Mouse (Mus musculus): Measurements from ENCODE around the gene Ngrn.

The Ngrn gene

GRCm38 (mm10) chr7:80264606-80265005 is 3.6 kb downstream of the Ngrn start:
- no peak for DNase-seq

GRCm38 (mm10) chr7:80267764-80268163 is 6.7 kb downstream of the Ngrn start:
- DNase-seq, result no peak

GRCm38 (mm10) chr7:80268897-80269750 is 8.1 kb downstream of the Ngrn start, which contains the start of gene Vps33b:
Vps33b (plus strand) TSS chr7:80269649.
- DNase-seq, result peak; percentile 97

GRCm38 (mm10) chr7:80269751-80270255 is 8.8 kb downstream of the Ngrn start:
- peak; percentile 49 for DNase-seq

GRCm38 (mm10) chr7:80273456-80273855 is 12.4 kb downstream of the Ngrn start:
- DNase-seq, result no peak

- DNase-seq, result no peak
Measured at GRCm38 (mm10) chr7:80276374-80276773, 15.4 kb downstream of the Ngrn start.

- DNase-seq, result no peak
Measured at GRCm38 (mm10) chr7:80280032-80280431, 19.0 kb downstream of the Ngrn start.

GRCm38 (mm10) chr7:80280998-80281397 is 20.0 kb downstream of the Ngrn start:
- no peak for DNase-seq

GRCm38 (mm10) chr7:80281646-80282045 is 20.6 kb downstream of the Ngrn start:
- no peak for DNase-seq

GRCm38 (mm10) chr7:80283226-80283918 is 22.4 kb downstream of the Ngrn start:
- DNase-seq, result no peak

GRCm38 (mm10) chr7:80284391-80284790 is 23.4 kb downstream of the Ngrn start:
- no peak for DNase-seq

- no peak for DNase-seq
Measured at GRCm38 (mm10) chr7:80285725-80286124, 24.7 kb downstream of the Ngrn start.

- DNase-seq, result no peak
Measured at GRCm38 (mm10) chr7:80287736-80288135, 26.7 kb downstream of the Ngrn start.

GRCm38 (mm10) chr7:80294062-80294763 is 33.2 kb downstream of the Ngrn start, which contains the start of gene Prc1:
Prc1 (plus strand) TSS chr7:80294450.
- DNase-seq, result peak; percentile 99

- DNase-seq, result peak; percentile 11
Measured at GRCm38 (mm10) chr7:80294764-80295648, 34.0 kb downstream of the Ngrn start.

GRCm38 (mm10) chr7:80296462-80296861 is 35.4 kb downstream of the Ngrn start:
- DNase-seq, result no peak

GRCm38 (mm10) chr7:80297041-80297440 is 36.0 kb downstream of the Ngrn start:
- no peak for DNase-seq

GRCm38 (mm10) chr7:80298754-80299153 is 37.7 kb downstream of the Ngrn start:
- DNase-seq, result no peak

- DNase-seq, result no peak
Measured at GRCm38 (mm10) chr7:80299568-80299967, 38.6 kb downstream of the Ngrn start.

GRCm38 (mm10) chr7:80301522-80301921 is 40.5 kb downstream of the Ngrn start:
- no peak for DNase-seq

GRCm38 (mm10) chr7:80307766-80308165 is 46.8 kb downstream of the Ngrn start:
- DNase-seq, result no peak

GRCm38 (mm10) chr7:80310771-80311170 is 49.8 kb downstream of the Ngrn start:
- no peak for DNase-seq
